Mouse (Mus musculus) CH12.LX (cell line): ENCODE measurements around the gene Csrnp1. TPM values are rescaled to one million over a fixed set of nuclear protein-coding genes. Genes with fewer than 3 reads are reported as not detected.

Experiments used
- DNase-seq: peaks from one replicate; pipeline ENCODE4 v3.0.0-alpha.2; 2013; ENCODE audit errors: extremely low read depth
- H3K27ac ChIP-seq: 2 replicates; pipeline ENCODE4 v1.5.1; 2012; ENCODE audit warnings: low read depth, mild to moderate bottlenecking, control low read depth, moderate library complexity; ENCODE audit not compliant: insufficient read depth
- H3K27me3 ChIP-seq: replicated peaks from 2 replicates; pipeline ENCODE3; 2012; ENCODE audit warnings: inconsistent platforms
- H3K36me3 ChIP-seq, 2 experiments: replicated peaks in 1 of 2; 2 replicates each; pipeline versions ENCODE3 to v1.6.1; 2012; ENCODE audit warnings: inconsistent platforms in 1 of 2, low read length in 1 of 2, mild to moderate bottlenecking in 1 of 2, mixed read lengths in 1 of 2, moderate library complexity in 1 of 2; ENCODE audit not compliant: control insufficient read depth in 1 of 2, insufficient read depth in 1 of 2
- H3K4me1 ChIP-seq, 2 experiments: 2 replicates each; pipeline ENCODE4 v1.6.1; 2012; ENCODE audit warnings: inconsistent platforms in 1 of 2, moderate library complexity in 1 of 2; ENCODE audit not compliant: insufficient read depth in 2 of 2, control insufficient read depth in 1 of 2
- H3K4me2 ChIP-seq: 2 replicates; pipeline ENCODE4 v1.6.1; 2012; ENCODE audit warnings: low read depth, mild to moderate bottlenecking, control low read depth; ENCODE audit not compliant: poor library complexity, insufficient read depth, severe bottlenecking
- H3K4me3 ChIP-seq, 3 experiments: fragments of 150-350 bp in 1 of 3; sonication (generic) in 1 of 3; replicated peaks in 1 of 3; 2 replicates each; pipeline versions ENCODE3 to v1.5.1; 2011 to 2012; ENCODE audit warnings: low read depth in 2 of 3, low read length in 2 of 3, mild to moderate bottlenecking in 2 of 3, moderate library complexity in 2 of 3, control low read depth in 1 of 3, improper control_type of control experiment in 1 of 3, inconsistent platforms in 1 of 3, mixed read lengths in 1 of 3; ENCODE audit not compliant: poor library complexity in 1 of 3
- H3K79me2 ChIP-seq: replicated peaks from 2 replicates; pipeline ENCODE4 v1.6.1; 2012; ENCODE audit warnings: mild to moderate bottlenecking, moderate library complexity; ENCODE audit not compliant: control insufficient read depth, poor library complexity, insufficient read depth, severe bottlenecking; ENCODE audit errors: extremely low read depth
- H3K9ac ChIP-seq: 2 replicates; pipeline ENCODE4 v1.6.1; 2012; ENCODE audit warnings: low read depth, mild to moderate bottlenecking, control low read depth, moderate library complexity; ENCODE audit not compliant: insufficient read depth
- H3K9me3 ChIP-seq: replicated peaks from 2 replicates; pipeline ENCODE3; 2012; ENCODE audit warnings: low read length, inconsistent platforms, mixed read lengths
- E2F4 ChIP-seq: IDR thresholded peaks from 2 replicates; pipeline ENCODE4 v1.6.1; 2011; ENCODE audit warnings: low read depth, low read length, improper control_type of control experiment; ENCODE audit not compliant: insufficient replicate concordance
- ELF1 ChIP-seq: IDR thresholded peaks from 2 replicates; pipeline ENCODE4 v1.6.1; 2014; ENCODE audit warnings: low read depth, mild to moderate bottlenecking, inconsistent platforms, low read length, improper control_type of control experiment
- EP300 ChIP-seq: IDR thresholded peaks from 2 replicates; pipeline ENCODE4 v1.6.1; 2011; ENCODE audit warnings: low read length, improper control_type of control experiment
- ETS1 ChIP-seq: conservative IDR thresholded peaks from 2 replicates; pipeline ENCODE4 v1.6.1; 2012; ENCODE audit warnings: low read depth, mild to moderate bottlenecking, inconsistent platforms, low read length, improper control_type of control experiment, moderate library complexity
- GABPA ChIP-seq: IDR thresholded peaks from 2 replicates; pipeline ENCODE4 v1.6.1; 2012; ENCODE audit warnings: low read depth, low read length, improper control_type of control experiment, inconsistent platforms; ENCODE audit not compliant: insufficient replicate concordance
- HCFC1 ChIP-seq: IDR thresholded peaks from 2 replicates; pipeline ENCODE4 v1.6.1; 2012; ENCODE audit warnings: low read depth, mild to moderate bottlenecking, inconsistent platforms, low read length, improper control_type of control experiment
- JUN ChIP-seq: IDR thresholded peaks from 2 replicates; pipeline ENCODE4 v1.6.1; 2011; ENCODE audit warnings: low read depth, mild to moderate bottlenecking, low read length, improper control_type of control experiment, moderate library complexity; ENCODE audit not compliant: insufficient read depth
- JUND ChIP-seq: conservative IDR thresholded peaks from 2 replicates; pipeline ENCODE4 v1.6.1; 2011; ENCODE audit warnings: low read depth, low read length, improper control_type of control experiment
- KAT2A ChIP-seq: IDR thresholded peaks from 2 replicates; pipeline ENCODE4 v1.6.1; 2012; ENCODE audit warnings: low read length, improper control_type of control experiment, inconsistent platforms; ENCODE audit not compliant: insufficient replicate concordance
- MAFK ChIP-seq: IDR thresholded peaks from 2 replicates; pipeline ENCODE4 v1.6.1; 2011; ENCODE audit warnings: low read length, improper control_type of control experiment; ENCODE audit not compliant: insufficient replicate concordance
- MAZ ChIP-seq: IDR thresholded peaks from 2 replicates; pipeline ENCODE4 v1.6.1; 2012; ENCODE audit warnings: low read depth, mild to moderate bottlenecking, inconsistent platforms, low read length, improper control_type of control experiment, moderate library complexity
- MEF2A ChIP-seq: IDR thresholded peaks from 2 replicates; pipeline ENCODE4 v1.6.1; 2014; ENCODE audit warnings: low read depth, mild to moderate bottlenecking, inconsistent platforms, low read length, improper control_type of control experiment, borderline replicate concordance
- MXI1 ChIP-seq: IDR thresholded peaks from 2 replicates; pipeline ENCODE4 v1.6.1; 2011; ENCODE audit warnings: mild to moderate bottlenecking, low read depth, low read length, improper control_type of control experiment
- MYC ChIP-seq: IDR thresholded peaks from 2 replicates; pipeline ENCODE4 v1.6.1; 2011; ENCODE audit warnings: low read depth, mild to moderate bottlenecking, improper control_type of control experiment, low read length
- NELFE ChIP-seq: IDR thresholded peaks from 2 replicates; pipeline ENCODE4 v1.6.1; 2011; ENCODE audit warnings: low read depth, low read length, improper control_type of control experiment
- NRF1 ChIP-seq: IDR thresholded peaks from 2 replicates; pipeline ENCODE4 v1.6.1; 2014; ENCODE audit warnings: low read depth, mild to moderate bottlenecking, inconsistent platforms, low read length, improper control_type of control experiment, moderate library complexity
- PAX5 ChIP-seq: IDR thresholded peaks from 2 replicates; pipeline ENCODE4 v1.6.1; 2012; ENCODE audit warnings: low read length, inconsistent platforms, mixed read lengths
- POLR2A ChIP-seq: IDR thresholded peaks from 2 replicates; pipeline ENCODE4 v1.6.1; 2011; ENCODE audit warnings: low read depth, mild to moderate bottlenecking, improper control_type of control experiment, low read length
- RAD21 ChIP-seq: IDR thresholded peaks from 2 replicates; pipeline ENCODE4 v1.6.1; 2011; ENCODE audit warnings: low read depth, mild to moderate bottlenecking, low read length, improper control_type of control experiment, moderate library complexity
- RCOR1 ChIP-seq: conservative IDR thresholded peaks from 2 replicates; pipeline ENCODE4 v1.6.1; 2012; ENCODE audit warnings: low read depth, mild to moderate bottlenecking, inconsistent platforms, low read length, improper control_type of control experiment
- SIN3A ChIP-seq: IDR thresholded peaks from 2 replicates; pipeline ENCODE4 v1.6.1; 2012; ENCODE audit warnings: low read length, improper control_type of control experiment, inconsistent platforms
- SMC3 ChIP-seq: IDR thresholded peaks from 2 replicates; pipeline ENCODE4 v1.6.1; 2011; ENCODE audit warnings: low read depth, low read length, improper control_type of control experiment
- TBP ChIP-seq: conservative IDR thresholded peaks from 2 replicates; pipeline ENCODE4 v1.6.1; 2011; ENCODE audit warnings: low read depth, low read length, improper control_type of control experiment
- TCF12 ChIP-seq: IDR thresholded peaks from 2 replicates; pipeline ENCODE4 v1.6.1; 2014; ENCODE audit warnings: low read depth, mild to moderate bottlenecking, inconsistent platforms, low read length, improper control_type of control experiment
- UBTF ChIP-seq: IDR thresholded peaks from 2 replicates; pipeline ENCODE4 v1.6.1; 2012; ENCODE audit warnings: low read depth, mild to moderate bottlenecking, inconsistent platforms, low read length, improper control_type of control experiment, moderate library complexity
- USF1 ChIP-seq: IDR thresholded peaks from 2 replicates; pipeline ENCODE4 v1.6.1; 2014; ENCODE audit warnings: low read depth, mild to moderate bottlenecking, inconsistent platforms, low read length, improper control_type of control experiment
- USF2 ChIP-seq: conservative IDR thresholded peaks from 2 replicates; pipeline ENCODE4 v1.6.1; 2011; ENCODE audit warnings: low read depth, low read length, improper control_type of control experiment
- ZC3H11A ChIP-seq: IDR thresholded peaks from 2 replicates; pipeline ENCODE4 v1.6.1; 2012; ENCODE audit warnings: low read depth, mild to moderate bottlenecking, inconsistent platforms, low read length, improper control_type of control experiment
- ZMIZ1 ChIP-seq: IDR thresholded peaks from 2 replicates; pipeline ENCODE4 v1.6.1; 2012; ENCODE audit warnings: low read depth, mild to moderate bottlenecking, inconsistent platforms, low read length, improper control_type of control experiment
- ZNF384 ChIP-seq: IDR thresholded peaks from 2 replicates; pipeline ENCODE4 v1.6.1; 2012; ENCODE audit warnings: low read depth, low read length, improper control_type of control experiment, inconsistent platforms
- dilution Hi-C: fragments of 300-500 bp; cut with MboI; formaldehyde crosslinking; loops from 2 replicates; pipeline ENCODE4 v1.14.3; 2020; ENCODE audit warnings: low sequenced_read_pairs; ENCODE audit not compliant: extremely low pct_unique_long_range_greater_than_20kb, extremely low pct_ligation_motif_present
- in situ Hi-C: fragments of 300-500 bp; cut with MboI; formaldehyde crosslinking; loops from 3 replicates; pipeline ENCODE4 v1.14.3; 2019; ENCODE audit warnings: low sequenced_read_pairs, low pct_ligation_motif_present, low pct_unique_long_range_greater_than_20kb, mixed read lengths
- polyA plus RNA-seq: library from polyadenylated mRNA; unstranded; fragments of >175 nt; gene quantifications from 2 replicates; pipeline ENCODE4 v1.2.1, GENCODE M21; 2012; ENCODE audit warnings: low read depth; ENCODE audit not compliant: insufficient read length
- total RNA-seq, 2 experiments: library from RNA; depleted of rRNA; stranded (reverse); fragments of 300-350 nt in 1 of 2; fragments of >200 nt in 1 of 2; gene quantifications; 2 replicates each; pipeline ENCODE4 v1.2.3; 2012 to 2014

Gene Csrnp1
- total and polyA plus RNA-seq, 3 experiments, result 7.8 to 15.5 (median 8.6) TPM

GRCm38 (mm10) chr9:119964206-119964605 is 20.3 kb downstream of the Csrnp1 start:
- no peaks in the 10 kb centered on the region for H3K79me2 ChIP-seq
- H3K4me2 ChIP-seq, result no peak overlapping the region
- dilution Hi-C loops, result no loop called here
- H3K4me3 ChIP-seq, result no peak overlapping the region
- in situ Hi-C loops, result no loop called here
- H3K36me3 ChIP-seq, result no peaks in the 10 kb centered on the region
- H3K4me1 ChIP-seq, result peaks cover 8 to 18% of the 10 kb centered on the region in 2 experiments
- peaks cover 5% of the 10 kb centered on the region for H3K27me3 ChIP-seq
- no peak for DNase-seq
- no peak overlapping the region for H3K9ac ChIP-seq
- TF ChIP-seq USF1 (no peak), HCFC1 (no peak), ELF1 (no peak), PAX5 (no peak), UBTF (no peak), TBP (no peak), ETS1 (no peak), RCOR1 (no peak), MAZ (no peak), POLR2A (no peak), MYC (no peak), NRF1 (no peak), TCF12 (no peak)
- TF ChIP-seq, all 38 proteins: peak for 0
- no peaks in the 10 kb centered on the region for H3K9me3 ChIP-seq
- H3K27ac ChIP-seq, result no peak overlapping the region

- in situ Hi-C loops (no loop called here), dilution Hi-C loops (no loop called here)
- H3K36me3 ChIP-seq, result no peaks in the 10 kb centered on the region
- no peaks in the 10 kb centered on the region for H3K79me2 ChIP-seq
- H3K9ac ChIP-seq, result no peak overlapping the region
- no peaks in the 10 kb centered on the region for H3K9me3 ChIP-seq
- H3K4me2 ChIP-seq, result peak overlapping the region; percentile 9; the same call in 1 of the 2 replicates
- H3K4me3 ChIP-seq, result no peak overlapping the region
- peaks cover 5% of the 10 kb centered on the region for H3K27me3 ChIP-seq
- no peak overlapping the region for H3K27ac ChIP-seq
- H3K4me1 ChIP-seq, result peaks cover 8 to 18% of the 10 kb centered on the region in 2 experiments
- peak; percentile 71 for DNase-seq
- TF ChIP-seq TCF12 (no peak), EP300 (no peak), POLR2A (no peak), MYC (no peak), HCFC1 (no peak), MXI1 (no peak), SIN3A (no peak), KAT2A (no peak), USF2 (no peak), JUND (no peak), RAD21 (peak; percentile 86), ZNF384 (no peak), USF1 (no peak), ZMIZ1 (no peak), SMC3 (peak; percentile 88), NRF1 (no peak), RCOR1 (no peak), ELF1 (no peak; the same call in 1 of the 2 replicates), MAFK (no peak), UBTF (no peak), PAX5 (no peak), MEF2A (no peak), MAZ (peak; percentile 66), GABPA (no peak), ETS1 (no peak), TBP (no peak), E2F4 (no peak), ZC3H11A (no peak), NELFE (no peak), JUN (no peak)
Observed at GRCm38 (mm10) chr9:119962987-119963667, 21.3 kb downstream of the Csrnp1 start.
